Mouse (Mus musculus) liver, embryonic 12.5 days (tissue): ENCODE data around the gene Slc16a1. TPM values are rescaled to one million over a fixed set of nuclear protein-coding genes. Genes with fewer than 3 reads are reported as not detected.
A peak's percentile ranks its signal among the peaks of the same experiment; 100 is the strongest.

ENCODE experiments used
- ATAC-seq: fragments of 200-750 bp; cut with Nextera tagmentation; 2 replicates; pipeline ENCODE4 v1.8.0; 2017; ENCODE audit warnings: moderate number of reproducible peaks, mild to moderate bottlenecking, moderate library complexity
- H3K27ac ChIP-seq: fragments of 300-500 bp; sonication (generic); 2 replicates; pipeline ENCODE4 v1.5.1; 2016; ENCODE audit warnings: mild to moderate bottlenecking
- H3K27me3 ChIP-seq: fragments of 300-500 bp; sonication (generic); replicated peaks from 2 replicates; pipeline ENCODE4 v1.6.1; 2016; ENCODE audit warnings: mild to moderate bottlenecking, moderate library complexity
- H3K36me3 ChIP-seq: fragments of 300-500 bp; sonication (generic); 2 replicates; pipeline ENCODE4 v1.6.1; 2016; ENCODE audit warnings: mild to moderate bottlenecking, moderate library complexity
- H3K4me1 ChIP-seq: fragments of 300-500 bp; sonication (generic); 2 replicates; pipeline ENCODE4 v1.6.1; 2016
- H3K4me2 ChIP-seq: fragments of 300-500 bp; sonication (generic); 2 replicates; pipeline ENCODE4 v1.6.1; 2016; ENCODE audit warnings: mild to moderate bottlenecking, moderate library complexity
- H3K4me3 ChIP-seq: fragments of 300-500 bp; sonication (generic); 2 replicates; pipeline ENCODE4 v1.5.1; 2016; ENCODE audit warnings: mild to moderate bottlenecking, moderate library complexity
- H3K9ac ChIP-seq: fragments of 300-500 bp; sonication (generic); 2 replicates; pipeline ENCODE4 v1.6.1; 2016; ENCODE audit warnings: mild to moderate bottlenecking, moderate library complexity
- H3K9me3 ChIP-seq: fragments of 300-500 bp; sonication (generic); replicated peaks from 2 replicates; pipeline ENCODE4 v1.6.1; 2016; ENCODE audit warnings: mild to moderate bottlenecking, moderate library complexity
- WGBS: fragments of 180-500 bp; shearing (Covaris S2); methylation state at CpG from one replicate; pipeline ENCODE4 v1.1.7; 2016; ENCODE audit not compliant: insufficient replicate concordance; 5-methylcytosine and 5-hydroxymethylcytosine counted together
- polyA plus RNA-seq: library from polyadenylated mRNA; unstranded; fragments of >200 nt; fragmentation: Nextera tagmentation; extraction: Ambion mirVana; gene quantifications from 2 replicates; pipeline ENCODE4 v1.2.1, GENCODE M21; 2016

The Slc16a1 gene
- polyA plus RNA-seq, 1 experiment from 2014 or later = 95.7 TPM

GRCm38 (mm10) chr3:104640855-104641254, 2.4 kb downstream of the Slc16a1 start:
- Histone ChIP-seq H3K4me2 (peak overlapping the region; percentile 93), H3K9ac (peak overlapping the region; percentile 99), H3K27me3 (no peaks in the 10 kb centered on the region), H3K4me1 (peaks cover 68% of the 10 kb centered on the region), H3K27ac (peak overlapping the region; percentile 90), H3K9me3 (no peaks in the 10 kb centered on the region), H3K36me3 (peaks cover 3% of the 10 kb centered on the region; the same call in 1 of the 2 replicates), H3K4me3 (peak overlapping the region; percentile 98)
- no peak for ATAC-seq

GRCm38 (mm10) chr3:104641313-104641712, 2.8 kb downstream of the Slc16a1 start:
- H3K9ac ChIP-seq = peak overlapping the region; percentile 99
- no peaks in the 10 kb centered on the region for H3K27me3 ChIP-seq
- H3K36me3 ChIP-seq = peaks cover 4% of the 10 kb centered on the region; the same call in 1 of the 2 replicates
- peak overlapping the region; percentile 90 for H3K27ac ChIP-seq
- no peaks in the 10 kb centered on the region for H3K9me3 ChIP-seq
- peak overlapping the region; percentile 93 for H3K4me2 ChIP-seq
- H3K4me1 ChIP-seq = peaks cover 68% of the 10 kb centered on the region
- WGBS = 14% methylated on average over 1 of the region's 1 CpGs
- peak overlapping the region; percentile 98 for H3K4me3 ChIP-seq
- no peak for ATAC-seq

- Histone ChIP-seq H3K27me3 (no peaks in the 10 kb centered on the region), H3K4me3 (no peak overlapping the region), H3K36me3 (0 out of 2 replicates have a peak, but pooled peaks cover 7% of the 10 kb centered on the region), H3K9me3 (no peaks in the 10 kb centered on the region), H3K4me1 (peaks cover 74% of the 10 kb centered on the region), H3K4me2 (peak overlapping the region; percentile 38), H3K27ac (peak overlapping the region; percentile 65), H3K9ac (no peak overlapping the region)
- no peak for ATAC-seq
- 57% methylated on average over 4 of the region's 4 CpGs for WGBS
Measured at GRCm38 (mm10) chr3:104643113-104643512, 4.6 kb downstream of the Slc16a1 start.

- peak overlapping the region; percentile 31 for H3K4me2 ChIP-seq
- H3K9ac ChIP-seq = no peak overlapping the region
Measured at GRCm38 (mm10) chr3:104643810-104644270, 5.4 kb downstream of the Slc16a1 start.

GRCm38 (mm10) chr3:104644371-104644770, 5.9 kb downstream of the Slc16a1 start:
- WGBS = 88% methylated on average over 1 of the region's 1 CpGs
- Histone ChIP-seq H3K9me3 (no peaks in the 10 kb centered on the region), H3K27me3 (no peaks in the 10 kb centered on the region), H3K4me1 (peaks cover 84% of the 10 kb centered on the region), H3K4me2 (peak overlapping the region; percentile 29; the same call in 1 of the 2 replicates), H3K4me3 (no peak overlapping the region), H3K9ac (no peak overlapping the region), H3K27ac (peak overlapping the region; percentile 68), H3K36me3 (peaks cover 19% of the 10 kb centered on the region)
- peak; percentile 63 for ATAC-seq

More at GRCm38 (mm10) chr3:104643810-104644270, 5.4 kb downstream of the Slc16a1 start:
- peak overlapping the region; percentile 65 for H3K27ac ChIP-seq
- H3K9me3 ChIP-seq = no peaks in the 10 kb centered on the region
- H3K4me3 ChIP-seq = no peak overlapping the region
- H3K4me1 ChIP-seq = peaks cover 79% of the 10 kb centered on the region
- H3K27me3 ChIP-seq = no peaks in the 10 kb centered on the region
- H3K36me3 ChIP-seq = peaks cover 13% of the 10 kb centered on the region; the same call in 1 of the 2 replicates
- 7% methylated on average over 2 of the region's 2 CpGs for WGBS
- peak; percentile 80 for ATAC-seq

- H3K9ac ChIP-seq = no peak overlapping the region
- H3K4me1 ChIP-seq = peaks cover 37% of the 10 kb centered on the region
- H3K27ac ChIP-seq = no peak overlapping the region
- ATAC-seq = no peak
- H3K4me2 ChIP-seq = no peak overlapping the region
- WGBS = 70% methylated on average over 4 of the region's 4 CpGs
- peaks cover 93% of the 10 kb centered on the region for H3K36me3 ChIP-seq
- no peaks in the 10 kb centered on the region for H3K9me3 ChIP-seq
- H3K27me3 ChIP-seq = no peaks in the 10 kb centered on the region
- no peak overlapping the region for H3K4me3 ChIP-seq
Measured at GRCm38 (mm10) chr3:104654219-104654618, 15.8 kb downstream of the Slc16a1 start.

- H3K4me1 ChIP-seq = peaks cover 39% of the 10 kb centered on the region
- 66% methylated on average over 4 of the region's 4 CpGs for WGBS
- no peak overlapping the region for H3K27ac ChIP-seq
- H3K27me3 ChIP-seq = no peaks in the 10 kb centered on the region
- H3K9ac ChIP-seq = no peak overlapping the region
- H3K4me3 ChIP-seq = no peak overlapping the region
- H3K4me2 ChIP-seq = no peak overlapping the region
- H3K9me3 ChIP-seq = no peaks in the 10 kb centered on the region
- no peak for ATAC-seq
- H3K36me3 ChIP-seq = peaks cover 93% of the 10 kb centered on the region
Measured at GRCm38 (mm10) chr3:104654921-104655320, 16.5 kb downstream of the Slc16a1 start.

GRCm38 (mm10) chr3:104658706-104659105, 20.2 kb downstream of the Slc16a1 start:
- no peaks in the 10 kb centered on the region for H3K27me3 ChIP-seq
- no peak for ATAC-seq
- 85% methylated on average over 2 of the region's 2 CpGs for WGBS
- no peaks in the 10 kb centered on the region for H3K9me3 ChIP-seq
- H3K9ac ChIP-seq = no peak overlapping the region
- no peak overlapping the region for H3K4me2 ChIP-seq
- no peak overlapping the region for H3K4me3 ChIP-seq
- peaks cover 67% of the 10 kb centered on the region for H3K4me1 ChIP-seq
- H3K27ac ChIP-seq = peak overlapping the region; percentile 71
- peaks cover 60% of the 10 kb centered on the region for H3K36me3 ChIP-seq

GRCm38 (mm10) chr3:104659758-104660157, 21.3 kb downstream of the Slc16a1 start:
- 52% methylated on average over 4 of the region's 4 CpGs for WGBS
- Histone ChIP-seq H3K36me3 (peaks cover 50% of the 10 kb centered on the region), H3K9ac (no peak overlapping the region), H3K27me3 (no peaks in the 10 kb centered on the region), H3K4me3 (no peak overlapping the region), H3K27ac (peak overlapping the region; percentile 71), H3K4me2 (no peak overlapping the region), H3K9me3 (no peaks in the 10 kb centered on the region), H3K4me1 (peaks cover 57% of the 10 kb centered on the region)
- peak; percentile 56 for ATAC-seq

- ATAC-seq = no peak
- WGBS = 66% methylated on average over 3 of the region's 3 CpGs
- Histone ChIP-seq H3K4me3 (no peak overlapping the region), H3K36me3 (peaks cover 42% of the 10 kb centered on the region), H3K27ac (peak overlapping the region; percentile 55; the same call in 1 of the 2 replicates), H3K9me3 (no peaks in the 10 kb centered on the region), H3K27me3 (no peaks in the 10 kb centered on the region), H3K4me2 (no peak overlapping the region), H3K4me1 (peaks cover 56% of the 10 kb centered on the region), H3K9ac (no peak overlapping the region)
Measured at GRCm38 (mm10) chr3:104660522-104660921, 22.1 kb downstream of the Slc16a1 start.

- WGBS = 64% methylated on average over 4 of the region's 4 CpGs
- Histone ChIP-seq H3K4me3 (no peak overlapping the region), H3K36me3 (peaks cover 31% of the 10 kb centered on the region), H3K27me3 (no peaks in the 10 kb centered on the region), H3K9me3 (no peaks in the 10 kb centered on the region), H3K4me1 (peaks cover 56% of the 10 kb centered on the region), H3K4me2 (no peak overlapping the region), H3K9ac (no peak overlapping the region), H3K27ac (peak overlapping the region; percentile 45)
- no peak for ATAC-seq
Measured at GRCm38 (mm10) chr3:104662007-104662406, 23.5 kb downstream of the Slc16a1 start.

GRCm38 (mm10) chr3:104662926-104663325, 24.5 kb downstream of the Slc16a1 start:
- Histone ChIP-seq H3K9me3 (no peaks in the 10 kb centered on the region), H3K36me3 (peaks cover 23% of the 10 kb centered on the region), H3K4me1 (peaks cover 56% of the 10 kb centered on the region), H3K27me3 (no peaks in the 10 kb centered on the region), H3K4me2 (no peak overlapping the region), H3K27ac (no peak overlapping the region), H3K9ac (no peak overlapping the region), H3K4me3 (no peak overlapping the region)
- no peak for ATAC-seq
- 75% methylated on average over 11 of the region's 11 CpGs for WGBS

- Histone ChIP-seq H3K4me1 (peaks cover 53% of the 10 kb centered on the region), H3K4me3 (no peak overlapping the region)
- 73% methylated on average over 4 of the region's 4 CpGs for WGBS
Measured at GRCm38 (mm10) chr3:104666950-104667349, 28.5 kb downstream of the Slc16a1 start.

More at GRCm38 (mm10) chr3:104666950-104667349, 28.5 kb downstream of the Slc16a1 start:
- no peak for ATAC-seq
- Histone ChIP-seq H3K9me3 (no peaks in the 10 kb centered on the region), H3K27me3 (no peaks in the 10 kb centered on the region), H3K27ac (no peak overlapping the region), H3K36me3 (no peaks in the 10 kb centered on the region), H3K9ac (no peak overlapping the region), H3K4me2 (no peak overlapping the region)
